Mouse (Mus musculus): ENCODE data around the gene Fkbp8. TPM values are rescaled to one million over a fixed set of nuclear protein-coding genes. Genes with fewer than 3 reads are reported as not detected.
"Not testable (repeated sequence)": the region's sequence is repeated elsewhere in the genome, so short reads cannot be mapped to it uniquely, and the experiment has no call there.

The Fkbp8 gene
- polyA plus RNA-seq, 1 experiment from 2014 or later: 202 TPM

- 2% methylated on average over 31 of the region's 40 CpGs for WGBS
- Histone ChIP-seq H3K27me3 (replicated peaks; ENCODE audit: control insufficient read depth, insufficient read depth, low read length) (peaks cover 19% of the 10 kb centered on the region), H3K9me3 (ENCODE audit: control insufficient read depth, low read length) (no peaks in the 10 kb centered on the region), H3K4me3 (ENCODE audit: low read depth, low read length) (peak within 1 kb of the TSS; percentile 59), H3K4me1 (ENCODE audit: control insufficient read depth, insufficient read depth, low read length) (peaks cover 35% of the 10 kb centered on the region), H3K27ac (replicated peaks; ENCODE audit: low read depth, low read length) (peak within 1 kb of the TSS; percentile 87), H3K36me3 (ENCODE audit: control insufficient read depth, insufficient read depth, low read length) (peaks cover 30% of the 10 kb centered on the region), H3K4me2 (ENCODE audit: low read depth, low read length) (peak within 1 kb of the TSS; percentile 63), H3K9ac (ENCODE audit: low read depth, low read length) (peak within 1 kb of the TSS; percentile 81)
- ATAC-seq (ENCODE audit: low read depth) (peak; percentile 86), DNase-seq (ENCODE audit: low spot score) (peak; percentile 97)
Measured at GRCm38 (mm10) chr8:70506328-70507026, 21.0 kb upstream of the Fkbp8 start, which contains the start of gene Rex1bd. Gene Rex1bd, minus strand, starts transcription at chr8:70506752.

DNA sequence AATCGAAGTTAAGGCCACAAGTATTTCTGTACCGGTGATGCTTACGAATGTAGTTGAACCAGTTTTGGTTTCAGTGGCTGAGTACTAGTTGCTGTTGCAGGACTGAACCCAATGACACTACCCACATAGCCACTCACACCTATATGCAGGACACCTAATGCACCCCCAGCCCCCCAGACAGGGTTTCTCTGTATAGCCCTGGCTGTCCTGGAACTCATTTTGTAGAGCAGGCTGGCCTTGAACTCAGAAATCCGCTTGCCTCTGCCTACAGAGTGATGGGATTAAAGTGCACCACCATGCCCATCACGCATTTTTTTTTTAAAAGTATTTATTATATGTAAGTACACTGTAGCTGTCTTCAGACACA lies 20.5 kb upstream of the Fkbp8 start:
- peaks cover 33% of the 10 kb centered on the region for H3K4me1 ChIP-seq (ENCODE audit: control insufficient read depth, insufficient read depth, low read length)
- H3K4me2 ChIP-seq (ENCODE audit: low read depth, low read length): peak overlapping the region; percentile 63; the same call in 1 of the 2 replicates
- no peak overlapping the region for H3K4me3 ChIP-seq (ENCODE audit: low read depth, low read length)
- H3K9ac ChIP-seq (ENCODE audit: low read depth, low read length): no peak overlapping the region
- ATAC-seq (ENCODE audit: low read depth): no peak
- no peak for DNase-seq (ENCODE audit: low spot score)
- H3K27ac ChIP-seq (replicated peaks; ENCODE audit: low read depth, low read length): peak overlapping the region; percentile 87
- no peaks in the 10 kb centered on the region for H3K9me3 ChIP-seq (ENCODE audit: control insufficient read depth, low read length)
- H3K27me3 ChIP-seq (replicated peaks; ENCODE audit: control insufficient read depth, insufficient read depth, low read length): peaks cover 14% of the 10 kb centered on the region
- peaks cover 31% of the 10 kb centered on the region for H3K36me3 ChIP-seq (ENCODE audit: control insufficient read depth, insufficient read depth, low read length)
- 55% methylated on average over 5 of the region's 5 CpGs for WGBS

GRCm38 (mm10) chr8:70509281-70509952 lies 18.1 kb upstream of the Fkbp8 start:
- Histone ChIP-seq H3K36me3 (ENCODE audit: control insufficient read depth, insufficient read depth, low read length) (peaks cover 33% of the 10 kb centered on the region), H3K4me2 (ENCODE audit: low read depth, low read length) (peak overlapping the region; percentile 97), H3K9ac (ENCODE audit: low read depth, low read length) (peak overlapping the region; percentile 99), H3K9me3 (ENCODE audit: control insufficient read depth, low read length) (no peaks in the 10 kb centered on the region), H3K4me1 (ENCODE audit: control insufficient read depth, insufficient read depth, low read length) (peaks cover 22% of the 10 kb centered on the region), H3K27me3 (replicated peaks; ENCODE audit: control insufficient read depth, insufficient read depth, low read length) (no peaks in the 10 kb centered on the region), H3K4me3 (ENCODE audit: low read depth, low read length) (peak overlapping the region; percentile 97), H3K27ac (replicated peaks; ENCODE audit: low read depth, low read length) (peak overlapping the region; percentile 96)
- WGBS: 8% methylated on average over 25 of the region's 25 CpGs
- ATAC-seq (ENCODE audit: low read depth) (no peak), DNase-seq (ENCODE audit: low spot score) (no peak)

GRCm38 (mm10) chr8:70510228-70510915 lies 17.2 kb upstream of the Fkbp8 start, which contains the start of gene Uba52:
Gene Uba52, minus strand, starts transcription at chr8:70510801.
- peaks cover 38% of the 10 kb centered on the region for H3K36me3 ChIP-seq (ENCODE audit: control insufficient read depth, insufficient read depth, low read length)
- DNase-seq (ENCODE audit: low spot score) (peak; percentile 98), ATAC-seq (ENCODE audit: low read depth) (peak; percentile 87)
- H3K4me1 ChIP-seq (ENCODE audit: control insufficient read depth, insufficient read depth, low read length): peaks cover 13% of the 10 kb centered on the region
- H3K4me2 ChIP-seq (ENCODE audit: low read depth, low read length): peak within 1 kb of the TSS; percentile 97
- H3K9me3 ChIP-seq (ENCODE audit: control insufficient read depth, low read length): no peaks in the 10 kb centered on the region
- H3K9ac ChIP-seq (ENCODE audit: low read depth, low read length): peak within 1 kb of the TSS; percentile 99
- H3K27ac ChIP-seq (replicated peaks; ENCODE audit: low read depth, low read length): peak within 1 kb of the TSS; percentile 96
- peak within 1 kb of the TSS; percentile 97 for H3K4me3 ChIP-seq (ENCODE audit: low read depth, low read length)
- no peaks in the 10 kb centered on the region for H3K27me3 ChIP-seq (replicated peaks; ENCODE audit: control insufficient read depth, insufficient read depth, low read length)
- WGBS: under 1% methylated on average over 68 of the region's 74 CpGs

GRCm38 (mm10) chr8:70511174-70511573 lies 16.4 kb upstream of the Fkbp8 start:
- peaks cover 42% of the 10 kb centered on the region for H3K36me3 ChIP-seq (ENCODE audit: control insufficient read depth, insufficient read depth, low read length)

DNA sequence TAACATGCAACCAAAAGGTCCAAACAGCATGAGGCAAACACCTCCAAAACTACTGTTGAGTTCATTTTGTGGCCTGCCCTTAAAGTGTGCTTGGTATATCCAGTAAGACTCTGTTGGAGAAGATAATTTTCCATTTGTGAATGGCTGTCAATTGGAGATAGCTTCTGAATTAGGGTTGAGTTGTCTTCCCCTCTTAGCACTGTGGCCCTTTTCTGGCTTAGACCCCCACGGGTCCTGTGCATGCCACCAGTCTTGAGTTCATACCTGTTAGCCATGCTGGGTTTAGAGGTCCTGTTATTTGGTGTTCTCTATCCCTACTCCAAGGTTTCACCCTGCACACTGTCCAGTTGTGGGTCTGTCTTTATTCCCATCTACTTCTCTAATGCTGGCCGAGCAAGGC lies 15.8 kb upstream of the Fkbp8 start:
- Histone ChIP-seq H3K4me1 (ENCODE audit: control insufficient read depth, insufficient read depth, low read length) (peaks cover 7% of the 10 kb centered on the region), H3K27ac (replicated peaks; ENCODE audit: low read depth, low read length) (no peak overlapping the region), H3K27me3 (replicated peaks; ENCODE audit: control insufficient read depth, insufficient read depth, low read length) (no peaks in the 10 kb centered on the region), H3K9me3 (ENCODE audit: control insufficient read depth, low read length) (no peaks in the 10 kb centered on the region), H3K36me3 (ENCODE audit: control insufficient read depth, insufficient read depth, low read length) (peaks cover 46% of the 10 kb centered on the region), H3K4me2 (ENCODE audit: low read depth, low read length) (0 out of 2 replicates have a peak overlapping the region, but pooled peaks have one; percentile 97), H3K9ac (ENCODE audit: low read depth, low read length) (no peak overlapping the region), H3K4me3 (ENCODE audit: low read depth, low read length) (no peak overlapping the region)
- 91% methylated on average over 2 of the region's 2 CpGs for WGBS
- ATAC-seq (ENCODE audit: low read depth) (no peak), DNase-seq (ENCODE audit: low spot score) (no peak)

More at GRCm38 (mm10) chr8:70511174-70511573, 16.4 kb upstream of the Fkbp8 start:
- WGBS: 84% methylated on average over 6 of the region's 6 CpGs
- not testable (repeated sequence) for H3K4me1 ChIP-seq (ENCODE audit: control insufficient read depth, insufficient read depth, low read length); H3K27me3 ChIP-seq (replicated peaks; ENCODE audit: control insufficient read depth, insufficient read depth, low read length); H3K9ac ChIP-seq (ENCODE audit: low read depth, low read length); H3K27ac ChIP-seq (replicated peaks; ENCODE audit: low read depth, low read length); DNase-seq (ENCODE audit: low spot score); ATAC-seq (ENCODE audit: low read depth); H3K9me3 ChIP-seq (ENCODE audit: control insufficient read depth, low read length)
- Histone ChIP-seq H3K4me3 (ENCODE audit: low read depth, low read length) (peak overlapping the region; percentile 97), H3K4me2 (ENCODE audit: low read depth, low read length) (peak overlapping the region; percentile 97)

- 91% methylated on average over 11 of the region's 11 CpGs for WGBS
- peaks cover 7% of the 10 kb centered on the region for H3K4me1 ChIP-seq (ENCODE audit: control insufficient read depth, insufficient read depth, low read length)
- no peak for DNase-seq (ENCODE audit: low spot score)
- H3K9ac ChIP-seq (ENCODE audit: low read depth, low read length): no peak overlapping the region
- peaks cover 41% of the 10 kb centered on the region for H3K36me3 ChIP-seq (ENCODE audit: control insufficient read depth, insufficient read depth, low read length)
- no peaks in the 10 kb centered on the region for H3K9me3 ChIP-seq (ENCODE audit: control insufficient read depth, low read length)
- no peaks in the 10 kb centered on the region for H3K27me3 ChIP-seq (replicated peaks; ENCODE audit: control insufficient read depth, insufficient read depth, low read length)
- H3K4me3 ChIP-seq (ENCODE audit: low read depth, low read length): no peak overlapping the region
- H3K27ac ChIP-seq (replicated peaks; ENCODE audit: low read depth, low read length): no peak overlapping the region
- no peak for ATAC-seq (ENCODE audit: low read depth)
- no peak overlapping the region for H3K4me2 ChIP-seq (ENCODE audit: low read depth, low read length)
Measured at GRCm38 (mm10) chr8:70512253-70512903, 15.1 kb upstream of the Fkbp8 start.

GRCm38 (mm10) chr8:70513441-70513840 lies 14.1 kb upstream of the Fkbp8 start:
- ATAC-seq (ENCODE audit: low read depth) (no peak), DNase-seq (ENCODE audit: low spot score) (no peak)
- Histone ChIP-seq H3K9me3 (ENCODE audit: control insufficient read depth, low read length) (no peaks in the 10 kb centered on the region), H3K4me3 (ENCODE audit: low read depth, low read length) (no peak overlapping the region), H3K27ac (replicated peaks; ENCODE audit: low read depth, low read length) (no peak overlapping the region), H3K4me1 (ENCODE audit: control insufficient read depth, insufficient read depth, low read length) (peaks cover 7% of the 10 kb centered on the region), H3K4me2 (ENCODE audit: low read depth, low read length) (no peak overlapping the region), H3K36me3 (ENCODE audit: control insufficient read depth, insufficient read depth, low read length) (peaks cover 31% of the 10 kb centered on the region), H3K9ac (ENCODE audit: low read depth, low read length) (no peak overlapping the region), H3K27me3 (replicated peaks; ENCODE audit: control insufficient read depth, insufficient read depth, low read length) (no peaks in the 10 kb centered on the region)
- 62% methylated on average over 2 of the region's 2 CpGs for WGBS
